Mouse (Mus musculus) neural tube, embryonic 10.5 days (tissue): ENCODE measurements at regions not wholly inside any gene's neighbourhood (a gene's known extent, or its start where the extent isn't known, plus 50 kb on each side); places are given as distances from the start of the nearest gene placed in this dataset.

Experiments
- DNase-seq: peaks from one replicate; pipeline ENCODE4 v3.0.0-alpha.2; 2017; ENCODE audit warnings: low spot score; ENCODE audit errors: extremely low spot score

DNA sequence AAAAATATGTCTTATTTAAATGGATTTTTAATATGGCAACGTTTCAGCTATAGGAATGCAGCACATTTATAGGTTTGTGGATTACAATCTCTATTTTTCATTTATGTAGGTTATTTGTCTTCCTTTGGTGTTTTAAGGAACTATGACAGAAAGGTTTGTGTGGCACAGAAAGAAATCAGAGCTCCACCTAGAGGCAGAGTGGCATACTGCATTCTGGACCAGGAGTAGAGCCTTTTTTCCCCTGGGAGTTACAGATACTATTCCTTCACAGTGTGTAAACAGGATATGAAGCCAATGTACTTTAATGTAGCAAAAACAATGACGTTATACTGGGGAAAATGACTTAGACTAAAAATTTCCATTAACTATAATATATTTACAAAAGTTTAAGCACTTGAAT lies 94.9 kb upstream of the St8sia4 start:
- DNase-seq, result peak; percentile 60

- no peak for DNase-seq
Observed at GRCm38 (mm10) chr1:95754071-95754915, 86.9 kb upstream of the St8sia4 start.

DNA sequence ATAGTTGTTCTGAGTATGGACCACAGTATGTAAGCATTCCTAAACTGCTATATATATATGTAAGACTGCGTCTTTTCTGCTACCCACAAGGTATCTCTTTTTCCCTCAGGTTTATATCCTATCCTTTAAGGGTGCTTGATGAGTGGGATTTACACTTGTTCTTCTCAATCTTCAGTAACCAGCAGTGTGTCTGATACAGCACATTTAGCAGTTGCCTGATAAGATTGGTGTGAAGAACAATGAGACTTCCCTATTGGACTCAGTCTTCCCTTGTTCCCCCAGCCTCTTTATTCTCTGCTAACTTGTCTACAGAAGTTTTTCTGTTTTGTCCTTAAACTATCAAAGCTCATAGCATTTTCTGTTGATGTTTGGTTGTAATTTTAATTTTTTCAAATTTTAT lies 86.1 kb upstream of the St8sia4 start:
- DNase-seq, result no peak

DNA sequence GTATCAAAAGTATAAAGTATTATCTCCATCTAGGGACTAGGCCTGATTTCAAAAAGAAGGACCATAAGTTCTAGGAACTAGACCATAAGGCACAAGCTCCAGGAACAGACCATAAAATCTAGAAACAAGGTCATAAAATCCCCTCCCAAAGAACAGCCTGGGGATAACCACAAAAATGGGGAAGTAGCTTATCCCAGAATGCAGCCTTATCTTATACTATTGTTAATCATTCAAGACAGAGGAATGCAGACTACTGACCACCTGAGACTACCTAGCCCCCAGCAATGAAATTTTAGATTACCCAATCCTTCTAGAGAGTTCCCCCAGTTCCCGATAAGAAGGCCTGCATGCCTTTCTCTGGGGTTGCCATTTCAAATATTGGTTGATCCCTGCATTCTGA lies 81.6 kb upstream of the St8sia4 start:
- no peak for DNase-seq

DNA sequence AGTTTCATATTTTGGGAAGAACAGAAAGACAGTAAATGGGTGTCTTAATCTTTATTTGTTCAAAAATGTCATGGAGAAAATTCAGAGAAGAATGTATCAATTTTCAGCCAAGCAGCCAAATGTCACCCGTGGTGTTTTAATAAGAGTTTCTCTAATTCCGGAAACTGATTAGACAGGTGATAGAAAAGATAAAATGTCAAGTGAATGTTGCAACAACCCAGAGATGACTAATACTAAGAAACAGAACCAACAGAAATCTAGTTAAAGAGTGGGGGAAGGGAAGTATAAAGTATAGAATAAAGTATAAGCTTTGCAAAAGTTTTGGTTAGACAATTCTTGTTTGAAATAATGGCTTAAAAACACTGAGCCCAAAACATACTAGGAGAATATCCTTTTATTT lies 79.9 kb upstream of the St8sia4 start:
- DNase-seq, result no peak

- no peak for DNase-seq
Observed at GRCm38 (mm10) chr1:95744446-95744845, 77.1 kb upstream of the St8sia4 start.

- no peak for DNase-seq
Observed at GRCm38 (mm10) chr1:95743334-95743733, 76.0 kb upstream of the St8sia4 start.

- no peak for DNase-seq
Observed at GRCm38 (mm10) chr1:95719449-95719848, 52.1 kb upstream of the St8sia4 start.

DNA sequence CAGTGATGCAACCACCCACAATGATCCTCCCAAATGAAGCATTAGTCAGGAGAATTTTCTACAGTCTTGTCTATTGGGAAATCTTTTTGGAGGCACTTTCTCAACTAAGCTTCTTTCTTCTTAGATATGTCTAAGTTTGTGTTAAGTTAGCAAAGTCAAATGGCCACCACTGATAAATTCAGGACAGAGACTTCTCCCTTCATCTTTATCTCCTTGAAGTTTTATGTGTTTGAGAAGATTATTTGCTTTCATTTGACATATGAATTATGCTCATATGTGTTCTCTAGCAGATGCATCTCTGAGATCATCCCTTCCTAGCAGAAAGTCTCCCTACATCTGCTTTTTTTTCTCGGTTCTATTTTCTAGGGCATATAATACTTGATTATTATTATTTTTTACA lies 51.4 kb upstream of the St8sia4 start:
- DNase-seq, result no peak
